Mouse (Mus musculus) mouse trophoblast stem cell (cell line): ENCODE data around the gene Cdc14a.
"Not testable (repeated sequence)": the region's sequence is repeated elsewhere in the genome, so short reads cannot be mapped to it uniquely, and the experiment has no call there.

ENCODE experiments used
- in situ Hi-C, 2 experiments: fragments of 300-500 bp; cut with MseI, MboI; formaldehyde crosslinking; loops; 2 replicates in 1 of 2; 3 replicates in 1 of 2; pipeline ENCODE4 v1.15.1; 2025

The Cdc14a gene

DNA sequence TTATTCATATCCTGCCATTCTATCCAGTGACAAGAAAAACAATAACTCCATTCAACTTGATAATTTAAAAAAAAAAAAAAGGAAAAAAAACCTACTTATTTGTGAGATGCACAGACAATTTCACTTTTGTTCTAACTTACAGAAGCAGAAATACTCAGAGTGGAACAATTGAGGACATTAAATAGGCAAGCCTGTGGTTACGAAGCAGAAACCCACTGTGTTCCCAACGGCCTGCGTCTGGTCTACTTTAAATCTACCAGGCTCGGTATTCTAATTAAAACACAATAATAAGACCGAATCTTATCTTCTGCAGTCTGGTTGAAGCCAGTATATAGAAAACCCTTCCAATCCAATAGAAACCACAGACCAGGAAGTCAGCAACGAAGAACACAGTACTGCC is 50.6 kb downstream of the Cdc14a start:
- in situ Hi-C loops = no loop called here

DNA sequence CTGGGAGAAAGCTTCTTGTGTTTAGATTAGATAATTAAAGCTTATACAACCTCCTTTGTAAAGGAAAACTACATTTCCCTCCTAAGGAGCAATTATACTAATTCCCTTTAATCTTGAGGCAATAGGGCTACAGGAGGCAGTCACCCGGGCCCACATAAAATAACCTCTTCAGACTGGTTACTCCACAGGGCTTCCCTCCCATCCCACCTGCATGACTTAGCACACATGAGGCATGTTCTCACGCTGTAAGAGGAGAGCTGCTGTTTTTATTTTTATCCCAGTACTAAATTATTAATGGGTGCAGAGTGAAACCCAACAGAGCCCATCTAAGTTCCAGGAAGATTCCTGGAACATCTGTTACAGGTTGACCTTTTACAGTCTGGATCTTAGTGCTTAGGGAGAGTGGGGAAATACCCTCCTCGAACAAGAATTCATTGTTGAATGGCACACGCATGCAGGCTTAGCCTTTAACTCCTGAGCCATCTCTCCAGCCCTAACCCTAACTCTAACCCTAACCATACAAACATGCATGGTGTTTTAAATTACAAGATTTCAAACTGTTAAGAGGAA is 54.9 kb downstream of the Cdc14a start:
- in situ Hi-C loops = no loop called here

DNA sequence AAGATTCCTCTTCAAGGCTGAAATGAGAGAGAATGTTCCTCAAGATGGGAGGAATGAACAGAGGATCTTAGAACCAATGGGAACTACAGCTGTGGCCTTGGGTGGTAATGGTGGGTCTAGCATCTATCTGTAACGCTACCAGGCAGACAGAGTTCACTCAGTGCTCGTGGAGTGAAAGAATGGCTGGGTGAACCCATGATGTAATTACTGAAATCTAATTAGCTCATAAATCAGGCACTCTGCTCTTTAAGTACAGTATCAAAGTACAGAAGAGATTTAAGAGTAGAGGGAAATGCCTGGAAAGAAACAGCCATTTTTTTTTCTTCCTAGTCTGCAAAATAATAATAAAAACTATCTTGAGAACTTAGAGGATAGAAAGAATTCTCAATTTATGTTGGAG is 57.7 kb downstream of the Cdc14a start:
- in situ Hi-C loops = no loop called here

DNA sequence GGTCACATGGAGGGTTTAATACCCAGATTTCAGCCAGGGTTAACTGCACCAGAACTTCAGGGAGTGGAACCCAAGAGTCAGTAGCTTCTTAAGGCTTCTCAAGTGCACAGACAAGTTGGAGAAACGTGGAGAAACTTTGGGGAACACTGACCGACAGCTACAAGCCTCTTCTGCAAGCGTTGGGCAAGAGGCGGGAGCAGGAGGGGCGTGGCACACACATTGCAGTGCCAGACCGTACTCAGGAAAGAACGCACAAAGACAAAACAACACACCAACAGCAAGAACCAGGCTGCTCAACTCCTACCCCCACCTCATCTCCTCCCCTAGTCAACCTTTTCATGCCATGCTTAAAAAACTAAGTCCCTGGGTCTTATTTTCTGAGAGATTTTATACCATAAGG is 61.9 kb downstream of the Cdc14a start:
- in situ Hi-C loops = no loop called here

DNA sequence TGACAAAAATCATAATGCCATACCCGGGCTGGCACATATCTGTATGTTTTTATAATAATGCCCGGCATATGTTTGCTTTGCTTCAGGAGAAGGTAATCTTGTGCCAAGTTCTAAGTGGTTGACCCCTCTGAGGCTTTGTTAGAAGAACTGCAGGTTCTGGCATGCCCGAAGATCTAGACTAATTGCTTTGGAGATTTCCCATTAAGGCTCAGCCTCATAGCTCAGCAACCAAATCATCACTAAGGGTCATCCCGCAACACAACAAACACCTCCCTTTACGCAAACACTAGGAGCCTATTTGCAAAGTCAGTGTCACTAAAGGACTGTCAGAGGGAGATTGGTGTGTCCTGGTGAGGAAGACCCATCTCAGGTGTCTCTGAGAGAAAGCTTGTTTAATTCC is 62.7 kb downstream of the Cdc14a start:
- in situ Hi-C loops = no loop called here

DNA sequence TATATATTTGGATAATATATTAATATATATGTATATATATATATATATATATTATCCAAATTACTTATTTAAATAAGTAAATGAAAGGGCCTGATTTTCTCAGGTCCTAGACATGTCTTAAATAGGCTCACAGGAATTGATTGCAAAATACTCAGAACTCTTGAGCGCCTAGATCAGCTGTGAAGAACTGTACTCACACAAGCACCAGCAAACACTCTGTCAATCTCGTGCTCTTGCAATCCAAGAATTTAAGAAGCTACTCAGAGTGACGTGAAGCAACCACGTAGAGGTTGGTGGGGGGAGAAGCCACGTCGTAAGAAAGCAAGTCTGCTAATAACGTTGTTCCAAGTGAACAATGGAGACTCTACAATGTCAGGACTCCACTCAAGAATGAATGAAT is 66.0 kb downstream of the Cdc14a start:
- in situ Hi-C loops = no loop called here

DNA sequence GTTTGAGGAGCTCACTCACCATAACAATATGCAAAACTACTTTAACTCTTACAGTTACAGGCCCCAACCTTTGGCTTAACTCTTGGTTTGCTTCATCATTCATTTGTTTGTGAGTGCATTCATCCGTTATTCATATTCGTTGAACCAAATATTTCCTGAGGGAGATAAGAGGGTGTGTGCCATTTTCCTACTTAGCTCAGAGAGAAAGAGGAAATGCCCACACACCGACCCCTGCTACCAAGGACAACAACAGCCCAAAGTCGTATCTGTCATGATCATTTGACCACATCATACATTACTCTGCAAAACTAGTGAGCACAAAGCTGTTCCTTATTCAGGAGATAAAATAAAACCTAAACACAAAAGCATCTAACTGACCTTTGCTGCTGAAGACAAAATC is 66.7 kb downstream of the Cdc14a start:
- in situ Hi-C loops = no loop called here

DNA sequence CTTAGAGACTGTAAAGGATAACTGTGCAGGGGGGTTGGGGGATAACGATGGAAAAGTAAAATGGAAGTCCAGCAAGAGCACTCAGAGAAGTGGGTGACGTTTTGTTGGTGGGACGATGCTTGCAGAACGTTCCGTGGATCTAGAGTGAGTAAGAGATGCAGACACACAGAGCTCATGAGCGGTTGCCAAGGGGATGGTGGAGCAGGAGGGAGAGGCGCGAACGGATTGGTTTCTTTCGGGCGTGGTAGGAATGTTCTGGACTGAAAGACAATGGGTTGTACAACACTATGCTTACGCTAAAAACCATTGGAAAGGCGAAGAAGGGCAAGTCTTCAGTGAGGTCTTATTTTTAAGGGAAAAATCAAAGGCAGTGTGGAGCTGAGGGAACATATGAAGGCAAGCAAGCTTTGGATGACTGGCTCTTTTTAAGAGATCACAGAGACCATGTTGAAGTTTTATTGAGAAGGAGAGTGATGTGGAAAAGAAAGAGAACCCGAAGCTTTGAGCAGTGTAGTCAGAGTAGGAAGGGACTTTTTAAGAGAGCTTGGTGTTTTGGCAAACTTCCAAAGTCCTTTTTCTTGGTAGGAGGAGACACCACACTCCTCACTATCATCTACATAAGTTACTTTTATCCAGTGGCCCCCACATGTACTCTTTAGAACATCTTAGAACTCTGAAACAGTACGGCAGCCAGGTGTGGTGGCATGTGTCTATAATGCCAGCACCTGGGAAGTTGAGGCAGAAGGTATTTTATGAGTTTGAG is 68.6 kb downstream of the Cdc14a start:
- in situ Hi-C loops = no loop called here

DNA sequence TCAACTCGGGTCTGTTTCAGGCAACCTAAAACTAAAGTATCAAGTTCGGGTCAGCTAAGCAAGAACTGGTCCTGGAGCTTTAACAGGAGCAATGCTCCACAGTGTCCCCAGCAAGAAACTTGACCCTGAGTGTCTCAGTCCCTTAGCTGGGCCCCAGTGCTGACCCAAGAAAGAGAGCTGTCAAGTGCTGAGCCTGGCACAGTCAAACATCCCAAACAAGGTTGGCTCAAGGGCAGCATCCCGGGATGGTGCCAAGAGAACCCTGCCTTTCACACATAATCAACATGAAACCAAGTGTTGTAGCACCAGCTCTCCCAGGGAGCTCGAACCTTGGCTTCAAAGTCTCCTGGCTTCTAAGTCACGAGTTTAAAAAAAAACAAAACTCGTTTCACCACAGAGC is 71.3 kb downstream of the Cdc14a start:
- in situ Hi-C loops = no loop called here

DNA sequence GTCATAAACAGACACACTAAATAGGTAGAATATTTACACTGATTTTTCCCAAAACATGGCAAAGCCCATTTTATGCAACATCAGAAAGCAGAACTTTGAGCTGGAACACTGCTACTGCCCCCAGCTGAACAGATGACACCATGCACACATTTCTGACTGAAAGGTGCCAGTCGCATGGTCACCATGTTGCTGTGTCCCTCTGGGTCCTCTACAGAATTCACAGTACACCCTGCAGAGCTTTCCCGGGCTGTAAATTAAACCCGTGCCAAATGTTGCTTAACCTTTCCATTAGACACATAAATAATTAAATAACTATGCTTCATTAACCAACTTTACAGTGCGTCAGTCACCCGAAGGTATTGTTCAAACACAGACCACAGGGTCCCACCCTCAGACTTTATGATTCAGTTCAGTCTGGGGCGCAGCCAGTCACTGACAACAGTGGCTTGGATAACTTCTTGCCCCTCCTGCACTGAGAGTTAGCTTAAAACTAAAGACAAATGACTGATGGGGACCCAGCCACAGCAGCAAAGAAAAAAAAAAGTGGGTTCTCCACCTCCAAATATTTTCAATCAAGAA is 73.4 kb downstream of the Cdc14a start:
- in situ Hi-C loops = no loop called here

DNA sequence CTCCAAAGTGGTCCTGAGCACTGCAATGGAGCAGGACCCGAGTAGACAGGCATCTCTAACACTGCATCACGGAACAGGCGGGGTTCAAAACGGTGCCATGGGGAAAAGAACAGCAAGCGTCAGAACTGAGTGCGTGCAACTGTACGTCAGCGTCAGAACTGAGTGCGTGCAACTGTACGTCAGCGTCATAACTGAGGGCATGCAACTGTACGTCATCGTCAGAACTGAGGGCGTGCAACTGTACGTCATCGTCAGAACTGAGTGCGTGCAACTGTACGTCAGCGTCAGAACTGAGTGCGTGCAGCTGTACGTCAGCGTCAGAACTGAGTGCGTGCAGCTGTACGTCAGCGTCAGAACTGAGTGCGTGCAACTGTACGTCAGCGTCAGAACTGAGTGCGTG is 76.3 kb downstream of the Cdc14a start:
- in situ Hi-C loops = not testable (repeated sequence)

DNA sequence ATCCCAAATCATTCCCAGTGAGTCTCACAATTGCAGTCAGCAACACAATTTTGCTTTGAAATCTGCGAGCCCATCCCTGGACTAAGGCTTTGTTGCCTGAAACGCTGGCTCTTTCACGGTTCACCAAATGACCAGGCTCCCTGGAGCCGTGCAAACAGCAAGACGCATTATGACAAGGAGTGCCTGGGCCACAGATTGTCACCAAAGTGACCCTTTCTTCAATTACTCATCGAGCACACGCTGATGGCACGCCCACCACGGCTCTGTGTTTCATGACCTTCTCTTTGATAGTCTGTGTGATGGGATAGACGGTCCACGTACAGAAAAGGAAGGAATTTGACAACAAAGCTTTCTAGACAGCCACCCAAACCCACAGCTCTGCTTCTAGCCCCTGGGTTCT is 78.6 kb downstream of the Cdc14a start:
- in situ Hi-C loops = no loop called here

DNA sequence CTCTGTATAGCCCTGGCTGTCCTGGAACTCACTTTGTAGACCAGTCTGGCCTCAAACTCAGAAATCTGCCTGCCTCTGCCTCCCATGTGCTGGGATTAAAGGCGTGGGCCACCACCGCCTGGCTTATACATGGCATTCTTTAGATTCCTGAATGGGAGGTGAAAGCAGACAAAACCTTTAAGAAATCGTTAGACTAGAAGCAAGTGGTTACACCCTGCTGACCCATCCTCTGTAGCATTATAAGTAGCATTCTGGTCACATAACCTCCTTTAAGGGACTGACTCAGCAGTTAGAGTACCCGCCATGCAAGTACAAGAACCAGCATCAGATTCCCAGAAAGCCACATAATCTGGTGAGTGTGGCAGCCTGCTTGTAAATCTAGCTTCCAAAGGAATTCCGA is 81.6 kb downstream of the Cdc14a start:
- in situ Hi-C loops = no loop called here

DNA sequence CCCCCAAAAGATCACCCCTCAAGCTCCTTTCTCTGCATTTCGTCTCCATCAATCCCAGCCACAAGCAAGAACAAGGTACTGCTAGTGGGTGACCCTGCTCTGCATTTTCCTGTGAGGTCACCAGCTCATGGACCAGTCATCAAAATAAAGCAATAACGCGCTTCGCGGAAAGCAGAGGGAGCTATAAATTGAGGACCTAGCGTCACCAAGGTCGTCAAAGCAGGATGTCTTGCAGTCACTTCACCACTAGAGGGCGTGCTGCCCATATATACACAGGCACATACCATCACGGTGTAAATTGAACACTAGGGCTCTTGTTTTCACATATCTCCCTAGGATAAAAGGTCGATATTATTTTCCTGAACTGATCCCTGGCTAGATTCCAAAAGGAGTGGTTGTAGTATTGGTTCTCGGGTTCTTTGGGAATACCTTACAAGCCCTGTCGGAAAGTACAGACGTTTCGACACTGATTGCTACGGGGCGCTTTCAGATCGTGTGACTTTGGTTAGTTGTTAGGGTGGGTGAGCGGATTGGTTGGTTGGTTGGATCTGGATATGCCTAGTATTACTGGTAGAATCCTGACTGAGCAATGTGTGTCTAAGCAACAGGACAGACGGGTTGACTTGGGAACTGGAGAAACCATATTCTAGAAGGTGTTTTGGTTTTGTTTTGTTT is 82.7 kb downstream of the Cdc14a start:
- in situ Hi-C loops = no loop called here

DNA sequence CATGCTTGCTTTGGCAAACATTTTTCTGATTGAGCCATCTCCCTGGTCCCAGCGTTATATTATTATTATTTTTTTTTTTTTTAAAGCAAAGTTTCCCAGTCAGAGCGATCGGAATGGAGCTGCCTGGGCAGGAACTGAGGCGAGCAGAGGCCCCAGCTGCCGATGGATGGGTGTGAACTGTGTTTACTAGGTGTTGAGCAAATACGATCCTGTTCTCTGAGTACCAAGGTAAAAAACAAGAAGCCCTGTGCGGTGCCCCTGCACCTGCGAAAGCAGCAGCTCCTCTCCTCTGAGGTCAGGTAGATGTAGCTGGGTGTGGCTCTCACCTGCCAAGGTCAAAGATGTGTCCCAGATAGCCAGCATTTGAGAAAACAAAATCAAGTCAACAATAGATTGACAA is 83.6 kb downstream of the Cdc14a start:
- in situ Hi-C loops = no loop called here

DNA sequence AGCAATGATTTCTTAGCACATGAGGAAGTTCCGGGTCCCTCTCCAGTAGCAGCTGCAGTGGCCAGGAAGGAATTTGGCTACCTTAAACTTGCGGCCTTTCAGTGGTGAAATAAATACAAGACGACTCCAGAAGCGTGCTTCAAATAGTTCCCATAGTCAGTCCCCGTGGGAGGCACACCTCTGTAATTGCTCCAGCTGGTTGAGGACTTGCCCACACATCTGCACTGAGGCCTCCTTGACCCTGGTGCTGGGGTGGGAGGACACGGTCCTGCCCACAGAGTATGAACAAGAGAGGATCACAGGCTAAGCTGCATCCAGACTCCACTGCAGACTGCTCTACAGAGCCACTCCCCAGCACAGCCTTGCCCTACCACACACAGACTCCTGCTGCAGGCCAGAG is 85.2 kb downstream of the Cdc14a start:
- in situ Hi-C loops = loop anchor here in 1 of 2 experiments (10.0 kb wide), 2 partner anchors 166 to 246 kb away; partner anchors contain the start of gene Rtca

DNA sequence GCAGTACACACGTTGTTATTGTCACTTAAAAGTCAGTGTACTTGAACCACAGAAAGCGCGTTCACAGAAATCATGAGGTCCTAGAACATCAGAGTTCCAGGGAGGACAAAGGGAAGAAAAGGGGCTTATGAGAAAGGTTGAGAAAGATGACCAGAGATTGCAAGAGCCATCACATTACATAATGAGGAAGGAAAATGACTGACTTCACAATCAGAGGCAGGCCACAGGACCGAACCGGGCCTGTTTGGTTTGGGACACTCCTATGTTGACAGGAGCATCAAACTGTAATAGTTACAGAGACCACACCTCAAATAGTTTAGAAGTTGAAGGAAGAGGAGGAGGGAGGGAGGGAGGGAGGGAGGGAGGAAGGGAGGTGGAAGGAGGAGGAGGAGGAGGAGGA is 86.0 kb downstream of the Cdc14a start:
- in situ Hi-C loops = loop anchor here in 1 of 2 experiments (10.0 kb wide), 2 partner anchors 167 to 247 kb away; partner anchors contain the start of gene Rtca

DNA sequence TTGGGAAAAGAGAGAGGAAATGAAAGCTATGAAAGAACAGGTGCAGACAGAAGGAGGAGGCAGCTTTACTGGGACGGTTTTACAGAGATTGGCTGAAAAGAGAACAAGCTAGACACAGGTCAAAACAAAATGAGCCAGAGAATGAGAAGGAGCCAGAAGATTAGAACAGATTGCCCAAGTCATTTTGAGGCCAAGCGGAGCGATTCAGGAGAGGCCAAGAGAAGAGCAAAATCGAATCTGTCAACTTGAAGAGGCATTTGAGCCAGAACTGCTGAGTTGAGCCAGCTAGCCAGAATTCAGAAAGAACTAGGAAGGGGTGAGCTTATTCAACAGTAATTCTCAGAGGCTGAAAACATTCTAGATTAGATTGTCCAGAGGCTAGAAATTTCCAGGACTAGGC is 88.8 kb downstream of the Cdc14a start:
- in situ Hi-C loops = loop anchor here in 1 of 2 experiments (10.0 kb wide), 2 partner anchors 170 to 250 kb away; partner anchors contain the start of gene Rtca

DNA sequence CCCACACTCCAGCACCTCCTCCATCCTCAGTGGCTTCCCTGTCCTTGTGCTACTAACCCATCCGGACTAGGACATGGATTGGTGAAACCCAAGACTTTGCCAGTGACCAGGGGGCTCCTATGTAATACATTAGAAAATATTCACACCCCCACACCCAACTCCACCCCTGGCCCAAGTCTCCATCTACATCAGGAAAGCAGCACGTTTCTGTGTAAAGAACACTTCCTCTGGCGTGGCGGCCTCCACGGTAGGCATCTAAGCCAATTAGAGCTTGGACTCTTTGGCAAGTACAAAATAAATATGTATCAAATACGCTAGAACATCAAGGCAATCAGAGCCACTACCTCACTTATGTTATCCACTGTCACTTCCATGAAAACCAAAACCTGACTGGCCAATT is 90.1 kb downstream of the Cdc14a start:
- in situ Hi-C loops = loop anchor here (5.0 to 10.0 kb wide), 3 partner anchors 159 to 251 kb away; partner anchors contain the start of gene Rtca (in 1 of the 2)

DNA sequence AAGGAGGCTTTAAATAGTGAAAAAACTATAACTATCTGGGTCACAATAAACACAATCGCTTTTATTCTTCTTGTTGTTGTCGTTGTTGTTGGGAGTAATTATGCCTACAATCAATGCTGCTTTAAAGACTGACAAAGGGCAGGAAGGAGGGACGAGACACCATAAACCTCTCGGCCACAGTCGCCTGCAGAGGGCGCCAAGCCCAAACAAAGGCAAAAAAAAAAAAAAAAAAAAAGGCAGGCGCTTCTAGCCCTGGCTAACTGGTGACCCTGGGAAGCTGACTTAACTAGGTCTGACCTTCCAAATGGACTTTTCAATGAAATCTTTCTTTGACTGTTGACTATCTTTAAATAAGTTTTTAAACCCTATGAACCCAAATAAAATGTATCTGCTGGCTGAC is 90.6 kb downstream of the Cdc14a start:
- in situ Hi-C loops = loop anchor here (5.0 to 10.0 kb wide), 3 partner anchors 159 to 252 kb away; partner anchors contain the start of gene Rtca (in 1 of the 2)

DNA sequence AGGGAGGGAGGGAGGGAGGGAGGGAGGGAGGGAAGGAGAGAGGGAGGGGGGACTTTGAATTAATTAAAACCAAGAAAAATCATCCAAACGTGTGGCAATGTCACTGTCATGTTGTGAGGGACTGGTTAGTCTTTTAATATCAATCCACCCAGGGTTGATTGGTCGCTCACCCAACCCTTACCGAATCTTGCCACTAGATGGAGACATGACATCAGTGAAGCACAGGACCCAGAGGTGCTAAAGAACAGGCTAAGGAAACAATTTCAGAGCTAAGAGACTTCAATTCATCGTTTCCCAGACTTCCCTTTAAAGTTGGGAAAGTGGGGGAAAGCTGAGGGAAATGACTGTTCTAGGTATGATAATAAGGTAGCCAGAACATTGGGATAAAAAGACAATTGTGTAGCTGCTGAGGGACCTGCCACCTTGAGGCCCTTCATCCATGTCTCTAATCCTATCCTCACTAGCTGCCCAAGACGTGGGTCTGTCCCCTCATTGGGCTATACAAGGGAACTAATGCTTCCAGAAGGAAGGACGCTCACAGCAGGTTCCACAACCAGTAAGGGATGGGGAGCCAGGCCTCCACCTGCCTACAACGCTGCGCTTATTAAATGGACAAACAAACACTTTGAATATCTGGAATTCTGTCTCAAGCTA is 91.9 kb downstream of the Cdc14a start:
- in situ Hi-C loops = loop anchor here (5.0 to 10.0 kb wide), 3 partner anchors 160 to 253 kb away; partner anchors contain the start of gene Rtca (in 1 of the 2)
